Comparison of ENCODE assay signal across 13 mouse cellular contexts in the genomic region with DNA sequence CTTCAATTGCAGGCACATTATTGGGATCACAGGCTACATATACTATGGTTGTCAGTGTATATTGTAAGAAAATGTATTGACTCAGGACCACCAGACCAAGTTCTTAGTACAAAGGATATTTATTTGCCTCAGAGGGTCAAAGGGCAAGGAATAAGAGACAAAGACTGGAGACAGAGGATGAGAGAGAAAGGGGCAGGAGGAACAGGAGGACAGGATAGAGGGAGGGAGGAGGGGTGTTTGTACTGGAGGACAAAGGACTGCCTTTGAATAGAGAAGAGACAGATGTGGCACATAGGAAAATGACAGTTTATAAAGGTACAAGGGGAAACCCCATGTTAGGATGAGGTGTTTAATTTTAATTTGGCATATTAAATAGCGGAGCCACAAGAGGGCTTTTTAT. TPM values are rescaled to one million over a fixed set of nuclear protein-coding genes. Genes with fewer than 3 reads are reported as not detected.
"Had no signal": no experiment of that assay in that cellular context is flagged by ENCODE, and none has a peak within 500 bp of the region (broad histone marks: within the 10 kb centered on the region; RNA-seq: fewer than 3 reads in every experiment).

No protein-coding gene starts in this region.

- ATAC-seq: liver, embryonic 12.5 days; midbrain, embryonic 16.5 days had no signal

- DNase-seq: kidney, adult 8-10 months; kidney, postnatal 25 days; lung, embryonic 14.5 days; lung, postnatal 10 days; lung, postnatal 4 days; right cerebral cortex, adult 18-20 months; thymus, postnatal 4 days had no signal

- H3K36me3 ChIP-seq: limb, embryonic 15.5 days; liver, embryonic 12.5 days had no signal

- H3K9ac ChIP-seq: limb, embryonic 15.5 days; liver, embryonic 12.5 days; lung, embryonic 14.5 days had no signal

- H3K27ac ChIP-seq: limb, embryonic 15.5 days; liver, embryonic 12.5 days; stomach, postnatal 0 days had no signal

- H3K9me3 ChIP-seq: limb, embryonic 15.5 days; liver, embryonic 12.5 days had no signal

- H3K4me2 ChIP-seq: limb, embryonic 15.5 days; liver, embryonic 12.5 days; lung, embryonic 14.5 days had no signal

- H3K27me3 ChIP-seq: limb, embryonic 15.5 days; liver, embryonic 12.5 days had no signal

- H3K4me3 ChIP-seq: limb, embryonic 15.5 days; liver, embryonic 12.5 days; myocyte had no signal

- H3K4me1 ChIP-seq: limb, embryonic 15.5 days; liver, embryonic 12.5 days had no signal

RNA-seq across cellular contexts. Expression of a gene that starts 39.5 kb away (rescaled TPM):
- total RNA-seq: megakaryocyte, adult 5-6 weeks had no signal
